Mouse (Mus musculus) embryonic facial prominence, embryonic 13.5 days (tissue): ENCODE measurements at regions not wholly inside any gene's neighbourhood (a gene's known extent, or its start where the extent isn't known, plus 50 kb on each side); places are given as distances from the start of the nearest gene placed in this dataset.
A peak's percentile ranks its signal among the peaks of the same experiment; 100 is the strongest.

Source experiments
- ATAC-seq: fragments of 200-750 bp; cut with Nextera tagmentation; 2 replicates; pipeline ENCODE4 v1.8.0; 2017; ENCODE audit warnings: low read depth; ENCODE audit not compliant: insufficient number of reproducible peaks, insufficient read depth, low FRiP score, low TSS enrichment
- H3K27ac ChIP-seq: fragments of 300-500 bp; sonication (generic); 2 replicates; pipeline ENCODE4 v1.5.1; 2015; ENCODE audit warnings: moderate library complexity, mild to moderate bottlenecking, inconsistent platforms
- H3K27me3 ChIP-seq: fragments of 300-500 bp; sonication (generic); 2 replicates; pipeline ENCODE4 v1.6.1; 2015; ENCODE audit warnings: mild to moderate bottlenecking, inconsistent platforms
- H3K36me3 ChIP-seq: fragments of 300-500 bp; sonication (generic); 2 replicates; pipeline ENCODE4 v1.6.1; 2015; ENCODE audit warnings: mild to moderate bottlenecking, inconsistent platforms
- H3K4me1 ChIP-seq: fragments of 300-500 bp; sonication (generic); 2 replicates; pipeline ENCODE4 v1.6.1; 2015; ENCODE audit warnings: inconsistent platforms
- H3K4me2 ChIP-seq: fragments of 300-500 bp; sonication (generic); 2 replicates; pipeline ENCODE4 v1.6.1; 2015; ENCODE audit warnings: moderate library complexity, mild to moderate bottlenecking, inconsistent platforms
- H3K4me3 ChIP-seq: fragments of 300-500 bp; sonication (generic); 2 replicates; pipeline ENCODE4 v1.5.1; 2015; ENCODE audit warnings: mild to moderate bottlenecking, inconsistent platforms
- H3K9ac ChIP-seq: fragments of 300-500 bp; sonication (generic); 2 replicates; pipeline ENCODE4 v1.6.1; 2015; ENCODE audit warnings: mild to moderate bottlenecking, inconsistent platforms
- H3K9me3 ChIP-seq: fragments of 300-500 bp; sonication (generic); 2 replicates; pipeline ENCODE4 v1.6.1; 2016; ENCODE audit warnings: inconsistent platforms
- WGBS: fragments of 180-500 bp; shearing (Covaris S2); methylation state at CpG from one replicate; pipeline ENCODE4 v1.1.7; 2015; ENCODE audit warnings: mixed read lengths; 5-methylcytosine and 5-hydroxymethylcytosine counted together

DNA sequence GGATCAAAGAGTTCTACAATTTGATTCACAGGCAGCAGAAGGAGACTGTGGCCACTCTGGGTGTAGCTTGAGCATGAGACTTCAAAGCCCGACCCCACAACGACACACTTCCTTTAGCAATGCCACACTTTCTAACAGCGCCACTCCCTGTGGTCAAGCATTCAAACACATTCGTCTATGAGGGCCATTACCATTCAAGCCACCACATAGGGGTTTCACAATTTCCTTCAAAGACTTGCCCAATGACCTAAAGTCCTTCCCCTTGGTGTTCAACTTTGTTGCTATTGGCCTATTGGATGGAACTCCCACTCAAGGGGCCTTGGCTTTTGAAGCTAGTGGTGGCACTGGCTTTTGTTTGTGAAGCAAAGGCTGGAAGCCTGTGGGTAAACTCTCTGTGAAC, 91.1 kb upstream of the 1700024P04Rik start:
- Histone ChIP-seq H3K36me3 (no peaks in the 10 kb centered on the region), H3K9ac (no peak overlapping the region), H3K27me3 (no peaks in the 10 kb centered on the region), H3K9me3 (no peaks in the 10 kb centered on the region), H3K27ac (no peak overlapping the region), H3K4me3 (no peak overlapping the region), H3K4me2 (no peak overlapping the region), H3K4me1 (peaks cover 31% of the 10 kb centered on the region)
- 86% methylated on average over 4 of the region's 4 CpGs for WGBS
- no peak for ATAC-seq

DNA sequence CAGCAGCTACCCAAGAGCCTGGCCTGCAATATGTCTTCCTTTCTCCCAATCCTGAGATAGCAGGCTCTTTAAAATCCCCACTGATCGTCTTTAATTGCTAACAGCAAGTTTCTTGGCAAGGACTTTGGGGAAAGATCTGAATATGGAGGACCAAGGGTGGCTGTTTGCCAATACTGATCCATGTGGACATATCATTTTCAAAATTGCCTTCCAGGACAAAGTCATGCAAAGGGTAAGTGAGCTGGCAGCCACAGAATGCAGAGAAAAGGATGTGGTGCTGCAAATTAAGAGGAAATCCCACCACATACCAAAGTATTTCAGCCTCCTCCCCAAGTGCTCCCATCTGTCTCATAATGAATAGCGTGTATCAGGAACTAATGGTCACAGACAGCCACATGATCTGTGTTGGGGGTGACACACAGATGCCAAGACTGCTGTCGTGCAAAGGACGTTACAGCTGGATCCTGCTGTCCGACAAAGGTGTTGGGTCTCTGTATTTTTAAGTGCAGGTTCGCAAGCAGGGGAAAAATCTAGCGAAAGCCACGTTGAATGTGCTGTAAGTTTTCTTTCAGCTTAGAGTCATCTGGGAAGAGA, 87.6 kb upstream of the 1700024P04Rik start:
- 50% methylated on average over 8 of the region's 8 CpGs for WGBS
- Histone ChIP-seq H3K4me1 (peaks cover 47% of the 10 kb centered on the region), H3K9ac (no peak overlapping the region), H3K27ac (peak overlapping the region; percentile 53; the same call in 1 of the 2 replicates), H3K9me3 (no peaks in the 10 kb centered on the region), H3K4me3 (no peak overlapping the region), H3K36me3 (no peaks in the 10 kb centered on the region), H3K4me2 (no peak overlapping the region), H3K27me3 (no peaks in the 10 kb centered on the region)
- ATAC-seq: no peak

DNA sequence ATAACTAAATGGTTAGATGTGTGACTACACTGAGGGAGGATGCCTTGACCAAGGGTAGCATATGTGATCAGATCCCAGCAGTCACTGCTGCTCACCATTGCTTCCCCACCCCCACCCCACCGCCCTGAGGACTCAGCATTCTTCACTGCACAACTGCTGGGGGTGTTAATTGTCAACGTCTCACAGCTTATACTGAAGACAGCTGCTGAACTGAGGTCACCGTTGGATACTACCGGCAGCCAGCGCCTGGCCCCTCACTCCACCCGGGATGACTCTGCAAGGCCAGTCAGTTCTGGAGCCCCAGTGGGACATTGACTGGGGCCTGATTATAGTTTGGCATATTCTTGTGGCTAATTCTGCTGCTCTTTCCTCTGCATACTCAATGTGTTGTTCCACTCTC, 87.0 kb upstream of the 1700024P04Rik start:
- no peaks in the 10 kb centered on the region for H3K36me3 ChIP-seq
- peak overlapping the region; percentile 53; the same call in 1 of the 2 replicates for H3K27ac ChIP-seq
- H3K4me3 ChIP-seq: no peak overlapping the region
- no peaks in the 10 kb centered on the region for H3K9me3 ChIP-seq
- no peak overlapping the region for H3K9ac ChIP-seq
- H3K4me1 ChIP-seq: peaks cover 47% of the 10 kb centered on the region
- ATAC-seq: no peak
- no peak overlapping the region for H3K4me2 ChIP-seq
- 36% methylated on average over 6 of the region's 6 CpGs for WGBS
- no peaks in the 10 kb centered on the region for H3K27me3 ChIP-seq

DNA sequence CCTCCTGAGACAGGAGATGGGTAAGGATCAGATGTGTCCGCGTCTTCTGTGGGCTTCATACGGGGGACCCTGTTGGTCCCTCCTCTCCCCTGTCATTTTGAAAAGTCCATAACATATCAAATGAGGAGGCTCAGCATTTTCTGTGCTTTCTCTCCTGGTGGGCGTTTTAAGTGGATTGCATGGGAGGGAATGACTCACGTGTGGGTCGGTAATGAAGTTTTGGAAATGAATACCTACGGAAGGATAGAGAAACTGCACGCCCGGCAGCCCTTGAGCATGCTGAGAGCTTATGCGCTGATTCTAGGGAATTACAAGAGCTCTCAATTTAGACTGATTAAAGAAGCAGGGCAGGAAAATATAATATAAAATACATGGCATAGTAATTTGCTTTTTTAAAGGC, 85.4 kb upstream of the 1700024P04Rik start:
- 76% methylated on average over 10 of the region's 10 CpGs for WGBS
- H3K4me1 ChIP-seq: peaks cover 47% of the 10 kb centered on the region

DNA sequence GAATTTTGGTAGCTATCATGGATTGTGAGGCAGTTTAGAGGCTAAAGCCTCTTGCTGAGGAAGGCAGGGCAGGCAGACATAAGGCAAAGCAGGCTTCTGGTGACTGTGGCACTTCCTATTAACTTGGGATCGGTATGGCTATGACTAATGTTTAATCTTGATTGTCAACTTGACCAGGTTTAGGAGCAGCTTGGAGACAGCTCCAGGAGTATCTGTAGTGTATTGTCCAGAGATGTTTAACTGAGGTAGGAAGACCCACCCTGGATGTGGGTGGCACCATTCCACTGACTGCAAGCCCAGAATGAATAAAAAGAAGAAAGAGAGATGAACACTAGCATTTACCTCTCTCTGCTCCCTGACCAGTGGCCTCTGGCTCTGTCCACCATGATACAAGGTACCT, 83.1 kb upstream of the 1700024P04Rik start:
- peaks cover 46% of the 10 kb centered on the region for H3K4me1 ChIP-seq
- H3K4me2 ChIP-seq: no peak overlapping the region
- no peak overlapping the region for H3K4me3 ChIP-seq
- H3K36me3 ChIP-seq: no peaks in the 10 kb centered on the region
- H3K27me3 ChIP-seq: no peaks in the 10 kb centered on the region
- no peak overlapping the region for H3K27ac ChIP-seq
- no peak overlapping the region for H3K9ac ChIP-seq
- no peak for ATAC-seq
- H3K9me3 ChIP-seq: no peaks in the 10 kb centered on the region
- WGBS: 75% methylated on average over 1 of the region's 1 CpGs

More for the DNA sequence above, 85.4 kb upstream of the 1700024P04Rik start:
- Histone ChIP-seq H3K4me2 (no peak overlapping the region), H3K27me3 (no peaks in the 10 kb centered on the region), H3K9ac (no peak overlapping the region), H3K9me3 (no peaks in the 10 kb centered on the region), H3K27ac (peak overlapping the region; percentile 0; the same call in 1 of the 2 replicates), H3K36me3 (no peaks in the 10 kb centered on the region), H3K4me3 (no peak overlapping the region)
- ATAC-seq: no peak

DNA sequence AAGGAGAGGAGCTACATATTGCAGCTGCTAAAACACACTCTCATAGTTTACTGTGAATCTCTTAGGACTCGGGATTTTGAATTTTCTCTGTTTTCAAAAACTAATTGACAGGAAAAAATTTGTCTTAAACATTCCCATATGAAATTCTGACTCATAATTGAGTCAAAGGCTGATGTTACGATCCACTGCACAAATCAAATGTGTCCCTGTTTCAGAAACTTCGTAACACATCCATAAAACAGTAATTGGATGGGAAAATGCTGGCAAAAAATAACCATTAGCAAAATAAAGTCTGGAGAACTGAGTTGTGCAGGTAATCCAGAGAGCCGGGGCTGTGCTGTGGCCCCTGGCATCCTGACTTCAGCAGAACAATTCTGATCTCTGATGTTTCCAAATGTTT, 79.1 kb upstream of the 1700024P04Rik start:
- WGBS: 28% methylated on average over 4 of the region's 4 CpGs
- H3K27ac ChIP-seq: peak overlapping the region; percentile 73

DNA sequence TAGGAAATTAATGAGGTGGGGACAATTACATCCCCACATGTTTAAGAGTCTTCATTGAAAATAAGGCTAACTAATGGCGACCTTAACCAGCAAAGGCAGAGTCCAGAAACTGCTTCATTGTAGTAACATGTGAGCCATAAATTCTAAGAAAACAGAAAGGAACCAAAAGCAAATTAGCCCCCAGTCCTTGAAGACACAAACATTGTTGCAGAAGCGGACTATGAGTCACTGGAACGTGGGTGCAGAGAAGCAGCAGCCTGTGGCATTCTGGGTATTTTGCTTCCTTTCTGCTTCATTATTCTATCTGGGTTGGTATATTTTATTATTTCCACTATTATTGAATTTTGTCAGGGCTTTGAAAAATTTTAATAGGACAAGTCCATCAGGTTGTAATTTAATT, 78.6 kb upstream of the 1700024P04Rik start:
- no peaks in the 10 kb centered on the region for H3K36me3 ChIP-seq
- H3K4me3 ChIP-seq: no peak overlapping the region
- H3K27me3 ChIP-seq: no peaks in the 10 kb centered on the region
- H3K9ac ChIP-seq: no peak overlapping the region
- WGBS: 52% methylated on average over 3 of the region's 3 CpGs
- no peak for ATAC-seq
- H3K27ac ChIP-seq: peak overlapping the region; percentile 55
- H3K9me3 ChIP-seq: no peaks in the 10 kb centered on the region
- H3K4me1 ChIP-seq: peaks cover 23% of the 10 kb centered on the region
- H3K4me2 ChIP-seq: no peak overlapping the region

More for the DNA sequence above, 79.1 kb upstream of the 1700024P04Rik start:
- 0 out of 2 replicates have a peak overlapping the region, but pooled peaks have one; percentile 7 for H3K4me2 ChIP-seq
- peaks cover 22% of the 10 kb centered on the region for H3K4me1 ChIP-seq
- H3K9ac ChIP-seq: no peak overlapping the region
- H3K4me3 ChIP-seq: no peak overlapping the region
- no peaks in the 10 kb centered on the region for H3K36me3 ChIP-seq
- ATAC-seq: no peak
- H3K9me3 ChIP-seq: no peaks in the 10 kb centered on the region
- no peaks in the 10 kb centered on the region for H3K27me3 ChIP-seq

DNA sequence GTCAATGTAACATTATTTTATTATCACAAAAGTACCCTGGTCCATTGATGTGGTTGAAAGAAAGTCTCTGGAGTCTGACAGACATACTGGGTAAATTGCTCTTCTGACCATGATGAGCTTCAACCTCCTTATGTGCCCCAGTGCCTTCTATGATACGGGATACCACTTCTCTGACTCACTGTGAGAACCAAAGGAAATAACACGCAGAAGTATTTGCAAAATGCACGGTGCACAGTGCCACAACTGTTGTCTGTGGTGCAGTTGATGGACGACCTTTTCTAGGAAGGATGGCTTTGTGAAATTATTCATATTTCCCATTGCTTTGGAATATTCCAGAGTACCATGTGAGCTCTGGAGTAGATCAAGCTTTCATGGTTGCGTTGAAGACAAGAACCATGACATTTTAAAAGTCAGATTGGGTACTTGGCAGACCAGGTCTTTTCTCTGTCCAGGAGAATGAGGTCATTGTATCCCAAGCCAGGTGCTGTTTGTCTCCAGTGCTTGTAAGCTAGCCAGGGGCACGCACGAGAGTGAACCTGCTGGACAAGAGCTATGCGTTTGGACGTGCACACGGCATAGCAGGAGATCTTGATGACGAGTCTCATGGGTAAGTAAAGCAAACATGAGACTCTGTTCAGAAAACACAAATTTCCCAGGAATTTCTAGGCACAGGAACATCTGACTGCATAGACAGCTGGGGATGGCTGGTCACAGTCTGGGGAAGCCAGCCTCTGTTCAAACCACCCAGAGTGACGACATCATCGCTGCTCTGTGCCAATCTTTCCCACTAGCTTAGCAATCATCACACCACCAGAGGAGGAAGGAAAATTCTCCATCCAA, 74.0 kb upstream of the 1700024P04Rik start:
- Histone ChIP-seq H3K27ac (no peak overlapping the region), H3K27me3 (no peaks in the 10 kb centered on the region), H3K36me3 (no peaks in the 10 kb centered on the region), H3K9me3 (no peaks in the 10 kb centered on the region), H3K4me2 (no peak overlapping the region), H3K4me1 (peaks cover 31% of the 10 kb centered on the region), H3K4me3 (no peak overlapping the region), H3K9ac (no peak overlapping the region)
- 77% methylated on average over 13 of the region's 13 CpGs for WGBS
- ATAC-seq: no peak

DNA sequence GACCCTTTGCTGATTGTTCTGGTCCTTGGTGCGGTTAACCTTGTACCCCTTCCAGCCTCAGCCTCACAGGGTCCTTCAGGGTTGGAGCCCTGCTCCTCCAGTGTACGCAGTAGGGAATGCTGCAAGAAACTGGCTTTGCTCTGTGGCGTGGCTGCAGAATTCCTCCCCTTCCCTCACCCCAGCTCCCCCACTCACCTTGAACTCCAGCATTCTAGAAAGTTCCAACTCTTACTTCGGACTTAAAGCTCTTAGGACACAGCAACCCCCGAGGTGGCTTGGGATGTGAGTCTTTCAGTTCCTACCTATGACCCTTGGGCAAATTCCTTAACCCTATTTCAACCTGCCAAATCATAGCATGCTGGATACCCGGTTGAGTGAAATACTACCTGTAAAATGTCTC, 73.3 kb upstream of the 1700024P04Rik start:
- no peak overlapping the region for H3K4me2 ChIP-seq
- no peak overlapping the region for H3K27ac ChIP-seq
- no peak for ATAC-seq
- no peaks in the 10 kb centered on the region for H3K36me3 ChIP-seq
- H3K9me3 ChIP-seq: no peaks in the 10 kb centered on the region
- no peak overlapping the region for H3K4me3 ChIP-seq
- H3K27me3 ChIP-seq: no peaks in the 10 kb centered on the region
- H3K9ac ChIP-seq: no peak overlapping the region
- peaks cover 28% of the 10 kb centered on the region for H3K4me1 ChIP-seq
- 66% methylated on average over 6 of the region's 6 CpGs for WGBS

DNA sequence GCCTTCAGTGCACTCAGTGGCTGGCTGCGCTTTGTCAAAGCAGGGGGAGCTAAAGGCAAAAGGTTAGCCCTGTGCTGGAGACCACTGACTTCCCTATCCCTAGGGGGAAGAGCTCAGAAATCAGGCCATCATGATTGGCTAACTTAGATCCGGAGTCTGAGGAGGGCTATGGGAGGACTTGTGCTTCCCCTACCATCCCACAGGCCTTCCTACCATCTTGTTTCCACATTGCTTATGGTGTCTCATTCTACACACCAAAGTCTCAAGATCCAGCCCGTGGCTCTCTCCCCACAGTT, 72.9 kb upstream of the 1700024P04Rik start:
- Histone ChIP-seq H3K4me3 (no peak overlapping the region), H3K27ac (no peak overlapping the region), H3K27me3 (no peaks in the 10 kb centered on the region), H3K9me3 (no peaks in the 10 kb centered on the region), H3K4me1 (peaks cover 26% of the 10 kb centered on the region; the same call in 1 of the 2 replicates), H3K4me2 (no peak overlapping the region), H3K9ac (no peak overlapping the region), H3K36me3 (no peaks in the 10 kb centered on the region)
- no peak for ATAC-seq
- 78% methylated on average over 3 of the region's 3 CpGs for WGBS

DNA sequence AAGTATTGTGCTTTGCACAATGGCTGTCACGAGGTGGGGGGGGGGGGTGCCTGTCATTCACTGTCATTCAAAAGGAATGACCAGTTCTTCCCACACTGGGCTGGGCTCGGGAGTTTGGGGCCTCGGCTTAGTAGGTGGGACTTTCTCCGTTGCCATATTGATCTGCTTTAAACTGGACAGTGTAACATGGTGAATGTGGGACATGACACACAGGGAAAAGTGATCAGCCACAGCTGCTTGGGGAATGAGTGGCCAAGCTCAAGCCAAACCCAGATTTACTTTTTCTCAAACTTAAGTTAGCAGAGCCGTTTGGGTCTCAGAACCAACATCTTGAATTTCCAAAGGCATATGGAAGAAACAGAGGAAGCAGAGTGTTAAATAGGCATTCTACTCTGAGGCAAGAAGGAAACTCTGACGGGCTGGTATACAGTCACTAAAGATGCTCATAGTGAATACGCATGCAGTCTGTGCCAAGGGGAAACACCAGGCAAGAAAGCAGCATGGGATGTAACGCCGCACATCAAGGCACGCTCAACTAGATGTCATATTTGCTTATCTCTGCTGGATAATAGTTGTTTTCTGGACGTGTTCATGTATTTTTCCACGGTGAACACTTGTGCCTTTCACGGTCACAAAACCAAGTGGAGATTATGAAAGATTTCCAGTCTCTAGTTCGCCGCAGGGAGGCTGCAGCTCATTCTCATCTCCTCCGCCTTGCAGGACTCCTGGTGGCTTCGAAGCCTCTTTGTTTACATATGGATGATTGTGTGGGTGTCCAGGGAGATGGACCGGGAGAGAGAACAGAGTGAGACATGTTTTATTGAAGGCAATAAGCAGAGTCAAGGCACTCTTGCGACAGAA, 72.3 kb upstream of the 1700024P04Rik start:
- H3K36me3 ChIP-seq: no peaks in the 10 kb centered on the region
- H3K4me1 ChIP-seq: peaks cover 26% of the 10 kb centered on the region; the same call in 1 of the 2 replicates
- H3K9me3 ChIP-seq: no peaks in the 10 kb centered on the region
- 80% methylated on average over 19 of the region's 19 CpGs for WGBS
- no peak overlapping the region for H3K9ac ChIP-seq
- H3K4me3 ChIP-seq: no peak overlapping the region
- no peak overlapping the region for H3K4me2 ChIP-seq
- H3K27me3 ChIP-seq: no peaks in the 10 kb centered on the region
- H3K27ac ChIP-seq: no peak overlapping the region
- ATAC-seq: no peak
